ENCODE assay signal across 14 mouse cellular contexts in genomic region chr13:35500891-35501290, GRCm38 (mm10).
A peak's percentile ranks its signal among the peaks of the same experiment; 100 is the strongest.
DNase-seq lines count a peak whose midpoint lies in the region; ATAC-seq and TF ChIP-seq lines count a peak whose summit lies in the region.
"Had no signal": no experiment of that assay in that cellular context is flagged by ENCODE, and none has a peak within 500 bp of the region (broad histone marks: within the 10 kb centered on the region; RNA-seq: fewer than 3 reads in every experiment).

No protein-coding gene starts in this region.

- no peaks in the 10 kb centered on the region for H3K36me3 ChIP-seq in embryonic facial prominence, embryonic 15.5 days
- H3K36me3 ChIP-seq in neural tube, embryonic 13.5 days = no peaks in the 10 kb centered on the region
- H3K36me3 ChIP-seq in midbrain, postnatal 0 days (ENCODE audit: insufficient read depth, low read length) = no peaks in the 10 kb centered on the region
- H3K36me3 ChIP-seq: liver, embryonic 15.5 days had no signal

- no peaks in the 10 kb centered on the region for H3K9me3 ChIP-seq in embryonic facial prominence, embryonic 15.5 days (replicated peaks)
- H3K9me3 ChIP-seq in neural tube, embryonic 13.5 days = no peaks in the 10 kb centered on the region
- no peaks in the 10 kb centered on the region for H3K9me3 ChIP-seq in midbrain, postnatal 0 days (ENCODE audit: low read length)
- H3K9me3 ChIP-seq: liver, embryonic 15.5 days had no signal

- H3K4me3 ChIP-seq in embryonic facial prominence, embryonic 15.5 days (replicated peaks) = no peak overlapping the region
- no peak overlapping the region for H3K4me3 ChIP-seq in neural tube, embryonic 13.5 days
- no peak overlapping the region for H3K4me3 ChIP-seq in midbrain, postnatal 0 days (ENCODE audit: low read depth, low read length)
- H3K4me3 ChIP-seq: liver, embryonic 15.5 days had no signal

- peaks cover 23% of the 10 kb centered on the region for H3K4me1 ChIP-seq in embryonic facial prominence, embryonic 15.5 days
- peaks cover 34% of the 10 kb centered on the region for H3K4me1 ChIP-seq in neural tube, embryonic 13.5 days (replicated peaks)
- no peaks in the 10 kb centered on the region for H3K4me1 ChIP-seq in midbrain, postnatal 0 days (ENCODE audit: insufficient read depth, low read length)
- H3K4me1 ChIP-seq: liver, embryonic 15.5 days had no signal

- no peaks in the 10 kb centered on the region for H3K27me3 ChIP-seq in embryonic facial prominence, embryonic 15.5 days
- H3K27me3 ChIP-seq in neural tube, embryonic 13.5 days = no peaks in the 10 kb centered on the region
- H3K27me3 ChIP-seq in midbrain, postnatal 0 days (ENCODE audit: insufficient read depth, low read length) = no peaks in the 10 kb centered on the region
- H3K27me3 ChIP-seq: liver, embryonic 15.5 days; Patski had no signal

- H3K27ac ChIP-seq in embryonic facial prominence, embryonic 15.5 days (replicated peaks) = peak overlapping the region; percentile 52; the same call in 1 of the 2 replicates
- H3K27ac ChIP-seq in neural tube, embryonic 13.5 days (replicated peaks) = peak overlapping the region; percentile 59
- no peak overlapping the region for H3K27ac ChIP-seq in midbrain, postnatal 0 days (ENCODE audit: low read depth, low read length)
- H3K27ac ChIP-seq: liver, embryonic 15.5 days had no signal

- no peak overlapping the region for H3K9ac ChIP-seq in embryonic facial prominence, embryonic 15.5 days
- no peak overlapping the region for H3K9ac ChIP-seq in neural tube, embryonic 13.5 days
- H3K9ac ChIP-seq in midbrain, postnatal 0 days (replicated peaks; ENCODE audit: low read length, poor library complexity, severe bottlenecking) = no peak overlapping the region
- H3K9ac ChIP-seq: liver, embryonic 15.5 days had no signal

- DNase-seq in gastrocnemius, postnatal 14 days = peak; percentile 15
- no peak for DNase-seq in gastrocnemius, adult 18-20 months (ENCODE audit: low spot score)
- peak; percentile 48 to 55 for DNase-seq in cerebellum, postnatal 14 days
- DNase-seq in midbrain, postnatal 0 days (ENCODE audit: low spot score) = no peak
- no peak for DNase-seq in lung, postnatal 14 days
- DNase-seq in kidney, adult 8-10 months = no peak
- DNase-seq: adrenal gland, postnatal 25 days; gastrocnemius, postnatal 10 days; heart, postnatal 36 days; kidney, postnatal 36 days had no signal

- ATAC-seq in embryonic facial prominence, embryonic 15.5 days (ENCODE audit: insufficient number of reproducible peaks, low FRiP score, low TSS enrichment, low read depth) = no peak
- no peak for ATAC-seq in neural tube, embryonic 13.5 days (ENCODE audit: low read depth)
- ATAC-seq in midbrain, postnatal 0 days (ENCODE audit: low FRiP score) = no peak

- H3K4me2 ChIP-seq in embryonic facial prominence, embryonic 15.5 days (replicated peaks) = no peak overlapping the region
- no peak overlapping the region for H3K4me2 ChIP-seq in neural tube, embryonic 13.5 days
- no peak overlapping the region for H3K4me2 ChIP-seq in midbrain, postnatal 0 days (ENCODE audit: low read depth, low read length, poor library complexity, severe bottlenecking)
- H3K4me2 ChIP-seq: liver, embryonic 15.5 days had no signal

- 37% methylated on average over 5 of the region's 5 CpGs for WGBS in embryonic facial prominence, embryonic 15.5 days
- WGBS in neural tube, embryonic 13.5 days = 37% methylated on average over 5 of the region's 5 CpGs
- 47% methylated on average over 5 of the region's 5 CpGs for WGBS in midbrain, postnatal 0 days

- TF ChIP-seq CTCF in midbrain, postnatal 0 days (IDR thresholded peaks at IDR 0.05) = no peak

- intact Hi-C loops in gastrocnemius, postnatal 14 days (cut with DNase I; ENCODE audit: low total_unique reads) = no loop called here

Comparison
In these comparisons a context has a peak if more than half of its experiments do, and no peak if none do; other contexts are left out.
1. DNase-seq: peak in gastrocnemius, postnatal 14 days (single experiment) and cerebellum, postnatal 14 days (2 of 2); none in gastrocnemius, adult 18-20 months (single experiment), midbrain, postnatal 0 days (single experiment), lung, postnatal 14 days (single experiment) and kidney, adult 8-10 months (0 of 2).